Mouse (Mus musculus) thymus, adult 2 months (tissue): ENCODE measurements around the gene Col6a1. TPM values are rescaled to one million over a fixed set of nuclear protein-coding genes. Genes with fewer than 3 reads are reported as not detected.

Experiments
- DNase-seq: peaks from one replicate; pipeline ENCODE4 v3.0.0; 2021
- H3K27ac ChIP-seq: fragments of 200-500 bp; 2 replicates; pipeline ENCODE4 v1.5.1; 2012; ENCODE audit warnings: low read length, control low read depth; ENCODE audit not compliant: control insufficient read depth, insufficient read depth
- H3K27me3 ChIP-seq: fragments of 200-500 bp; 2 replicates; pipeline ENCODE4 v1.6.1; 2012; ENCODE audit warnings: mild to moderate bottlenecking, low read length, moderate library complexity, mixed read lengths; ENCODE audit not compliant: control insufficient read depth, insufficient read depth
- H3K36me3 ChIP-seq: fragments of 200-500 bp; 2 replicates; pipeline ENCODE4 v1.6.1; 2012; ENCODE audit warnings: mild to moderate bottlenecking, low read length, moderate library complexity; ENCODE audit not compliant: control insufficient read depth, insufficient read depth
- H3K4me1 ChIP-seq: fragments of 200-500 bp; replicated peaks from 2 replicates; pipeline ENCODE4 v1.6.1; 2012; ENCODE audit warnings: low read length; ENCODE audit not compliant: control insufficient read depth, insufficient read depth
- H3K4me3 ChIP-seq: fragments of 200-500 bp; 2 replicates; pipeline ENCODE4 v1.5.1; 2012; ENCODE audit warnings: mild to moderate bottlenecking, low read length, control low read depth, moderate library complexity; ENCODE audit not compliant: control insufficient read depth, insufficient read depth
- CTCF ChIP-seq: fragments of 200-500 bp; IDR thresholded peaks from 2 replicates; pipeline ENCODE4 v1.5.1; 2012; ENCODE audit warnings: mild to moderate bottlenecking, control low read depth, low read length, moderate library complexity, borderline replicate concordance; ENCODE audit not compliant: control insufficient read depth, poor library complexity, insufficient read depth; ENCODE audit errors: extremely low read depth
- POLR2A ChIP-seq: fragments of 200-500 bp; IDR thresholded peaks from 2 replicates; pipeline ENCODE4 v1.6.1; 2012; ENCODE audit warnings: mild to moderate bottlenecking, low read length, control low read depth, moderate library complexity; ENCODE audit not compliant: control insufficient read depth, poor library complexity, insufficient read depth; ENCODE audit errors: extremely low read depth
- WGBS: fragments of 180-500 bp; shearing (Covaris S2); methylation state at CpG from one replicate; pipeline ENCODE4 v1.1.7; 2018; 5-methylcytosine and 5-hydroxymethylcytosine counted together
- polyA plus RNA-seq: library from polyadenylated mRNA; depleted of rRNA; stranded (reverse); fragments of >200 nt; gene quantifications from 2 replicates; pipeline ENCODE4 v1.2.3, GENCODE M21; 2012

The Col6a1 gene
- polyA plus RNA-seq, 1 experiment = 50.8 TPM

GRCm38 (mm10) chr10:76726866-76727265, 898 bp upstream of the Col6a1 start:
- TF ChIP-seq CTCF = no peak
- TF ChIP-seq POLR2A = no peak
- DNase-seq = no peak
- no peaks in the 10 kb centered on the region for H3K4me1 ChIP-seq
- H3K4me3 ChIP-seq = no peak overlapping the region
- no peaks in the 10 kb centered on the region for H3K36me3 ChIP-seq
- no peak overlapping the region for H3K27ac ChIP-seq
- 92% methylated on average over 4 of the region's 4 CpGs for WGBS
- no peaks in the 10 kb centered on the region for H3K27me3 ChIP-seq

GRCm38 (mm10) chr10:76725097-76725496, 871 bp downstream of the Col6a1 start:
- no peaks in the 10 kb centered on the region for H3K27me3 ChIP-seq
- no peak for DNase-seq

GRCm38 (mm10) chr10:76724231-76724736, 1.7 kb downstream of the Col6a1 start:
- no peak overlapping the region for H3K27ac ChIP-seq
- DNase-seq = no peak
- no peak overlapping the region for H3K4me3 ChIP-seq
- H3K4me1 ChIP-seq = no peaks in the 10 kb centered on the region
- TF ChIP-seq CTCF (no peak), POLR2A (no peak)
- no peaks in the 10 kb centered on the region for H3K27me3 ChIP-seq
- H3K36me3 ChIP-seq = no peaks in the 10 kb centered on the region
- WGBS = 33% methylated on average over 5 of the region's 5 CpGs

More at GRCm38 (mm10) chr10:76725097-76725496, 871 bp downstream of the Col6a1 start:
- WGBS = 92% methylated on average over 2 of the region's 2 CpGs
- H3K4me3 ChIP-seq = no peak overlapping the region
- no peaks in the 10 kb centered on the region for H3K36me3 ChIP-seq
- no peak overlapping the region for H3K27ac ChIP-seq
- TF ChIP-seq CTCF (no peak), POLR2A (no peak)
- no peaks in the 10 kb centered on the region for H3K4me1 ChIP-seq

GRCm38 (mm10) chr10:76722751-76723450, 3.1 kb downstream of the Col6a1 start:
- WGBS = 91% methylated on average over 18 of the region's 18 CpGs
- DNase-seq = no peak
- H3K27ac ChIP-seq = no peak overlapping the region
- no peak overlapping the region for H3K4me3 ChIP-seq
- no peaks in the 10 kb centered on the region for H3K27me3 ChIP-seq
- no peaks in the 10 kb centered on the region for H3K36me3 ChIP-seq
- TF ChIP-seq POLR2A = no peak
- TF ChIP-seq CTCF = no peak
- no peaks in the 10 kb centered on the region for H3K4me1 ChIP-seq

GRCm38 (mm10) chr10:76721746-76722145, 4.2 kb downstream of the Col6a1 start:
- Histone ChIP-seq H3K27me3 (no peaks in the 10 kb centered on the region), H3K4me3 (no peak overlapping the region), H3K36me3 (no peaks in the 10 kb centered on the region), H3K4me1 (no peaks in the 10 kb centered on the region), H3K27ac (no peak overlapping the region)
- TF ChIP-seq CTCF (no peak), POLR2A (no peak)
- 94% methylated on average over 6 of the region's 6 CpGs for WGBS
- no peak for DNase-seq

GRCm38 (mm10) chr10:76721216-76721615, 4.8 kb downstream of the Col6a1 start:
- H3K27ac ChIP-seq = no peak overlapping the region
- no peak for DNase-seq
- H3K4me3 ChIP-seq = no peak overlapping the region
- H3K36me3 ChIP-seq = no peaks in the 10 kb centered on the region
- no peaks in the 10 kb centered on the region for H3K27me3 ChIP-seq
- 87% methylated on average over 11 of the region's 11 CpGs for WGBS
- H3K4me1 ChIP-seq = no peaks in the 10 kb centered on the region
- TF ChIP-seq CTCF (no peak), POLR2A (no peak)

- no peak for DNase-seq
- Histone ChIP-seq H3K36me3 (no peaks in the 10 kb centered on the region), H3K4me3 (no peak overlapping the region), H3K4me1 (no peaks in the 10 kb centered on the region), H3K27ac (no peak overlapping the region), H3K27me3 (no peaks in the 10 kb centered on the region)
- 85% methylated on average over 4 of the region's 4 CpGs for WGBS
- TF ChIP-seq POLR2A (no peak), CTCF (no peak)
These were observed 8.3 kb downstream of the Col6a1 start for GRCm38 (mm10) chr10:76717631-76718030.
